Mouse (Mus musculus) MEL (cell line): ENCODE results near the gene Sbk3.

Experiments
- CTCF ChIP-seq, 3 experiments: IDR thresholded peaks in 2 of 3; conservative IDR thresholded peaks in 1 of 3; 2 replicates each; pipeline ENCODE4 v1.5.1; 2011 to 2012; ENCODE audit warnings: low read length in 3 of 3, low read depth in 2 of 3, mild to moderate bottlenecking in 2 of 3, improper control_type of control experiment in 1 of 3, inconsistent platforms in 1 of 3, mixed read lengths in 1 of 3, moderate library complexity in 1 of 3; ENCODE audit not compliant: control insufficient read depth in 1 of 3, insufficient read depth in 1 of 3, poor library complexity in 1 of 3, severe bottlenecking in 1 of 3
- KAT2A ChIP-seq: conservative IDR thresholded peaks from 2 replicates; pipeline ENCODE4 v1.6.1; 2012; ENCODE audit warnings: low read depth, low read length, improper control_type of control experiment, inconsistent platforms
- POLR2A ChIP-seq, 2 experiments: IDR thresholded peaks; 2 replicates each; pipeline ENCODE4 v1.6.1; 2011 to 2012; ENCODE audit warnings: low read length in 2 of 2, mild to moderate bottlenecking in 2 of 2, control low read depth in 1 of 2, improper control_type of control experiment in 1 of 2, low read depth in 1 of 2, moderate library complexity in 1 of 2; ENCODE audit not compliant: control insufficient read depth in 1 of 2, insufficient read depth in 1 of 2, poor library complexity in 1 of 2
- USF1 ChIP-seq: IDR thresholded peaks from 2 replicates; pipeline ENCODE4 v1.6.1; 2014; ENCODE audit warnings: low read depth, mild to moderate bottlenecking, inconsistent platforms, low read length, improper control_type of control experiment, moderate library complexity

DNA sequence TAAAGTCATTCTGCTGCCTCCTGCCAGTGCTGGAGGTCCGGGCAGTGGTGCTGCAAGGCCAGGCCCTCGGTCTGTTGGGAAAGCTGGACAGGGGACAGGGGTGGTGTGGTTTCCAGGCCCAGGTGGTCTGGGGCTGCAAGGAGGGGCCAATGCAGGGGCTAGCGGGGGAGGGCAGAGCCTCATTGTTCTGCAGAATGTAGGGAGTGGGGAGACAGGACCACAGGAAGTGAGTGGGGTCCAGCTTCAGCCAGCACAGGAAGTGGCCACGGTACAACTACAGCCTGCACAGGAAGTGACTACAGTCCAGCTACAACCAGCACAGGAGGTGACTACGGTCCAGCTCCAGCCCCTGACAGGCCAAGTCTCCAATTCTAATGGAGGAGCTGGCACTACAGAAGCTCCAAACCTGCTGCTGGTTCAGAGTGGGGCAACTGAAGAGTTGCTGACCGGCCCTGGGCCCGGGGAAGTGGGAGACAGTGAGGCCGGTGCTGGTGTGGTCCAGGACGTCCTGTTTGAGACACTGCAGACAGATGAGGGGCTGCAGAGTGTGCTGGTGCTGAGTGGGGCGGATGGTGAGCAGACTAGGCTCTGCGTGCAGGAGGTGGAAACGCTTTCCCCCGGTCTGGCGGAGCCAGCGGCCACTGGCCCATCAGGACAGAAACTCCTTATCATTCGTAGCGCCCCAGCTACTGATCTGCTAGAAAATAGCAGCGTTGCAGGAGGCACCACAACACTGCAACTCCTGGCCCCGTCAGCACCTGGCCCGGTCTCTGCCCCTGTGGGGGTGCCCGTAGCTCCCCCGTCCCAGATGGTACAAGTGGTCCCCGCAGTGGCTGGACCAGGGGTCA, 49.8 kb downstream of the Sbk3 start:
- no peak for TF ChIP-seq POLR2A (IDR thresholded peaks at IDR 0.05; ENCODE audit: control insufficient read depth in 1 of 2, insufficient read depth in 1 of 2, low read depth in 1 of 2, low read length in 2 of 2, poor library complexity in 1 of 2)
- TF ChIP-seq CTCF (IDR thresholded peaks at IDR 0.05 in 2 of 3, conservative IDR thresholded peaks at IDR 0.05 in 1 of 3; ENCODE audit: control insufficient read depth in 1 of 3, insufficient read depth in 1 of 3, low read depth in 2 of 3, low read length in 3 of 3, poor library complexity in 1 of 3, severe bottlenecking in 1 of 3), result no peak
- no peak for TF ChIP-seq KAT2A
- TF ChIP-seq USF1, result no peak
